In the genomic region with DNA sequence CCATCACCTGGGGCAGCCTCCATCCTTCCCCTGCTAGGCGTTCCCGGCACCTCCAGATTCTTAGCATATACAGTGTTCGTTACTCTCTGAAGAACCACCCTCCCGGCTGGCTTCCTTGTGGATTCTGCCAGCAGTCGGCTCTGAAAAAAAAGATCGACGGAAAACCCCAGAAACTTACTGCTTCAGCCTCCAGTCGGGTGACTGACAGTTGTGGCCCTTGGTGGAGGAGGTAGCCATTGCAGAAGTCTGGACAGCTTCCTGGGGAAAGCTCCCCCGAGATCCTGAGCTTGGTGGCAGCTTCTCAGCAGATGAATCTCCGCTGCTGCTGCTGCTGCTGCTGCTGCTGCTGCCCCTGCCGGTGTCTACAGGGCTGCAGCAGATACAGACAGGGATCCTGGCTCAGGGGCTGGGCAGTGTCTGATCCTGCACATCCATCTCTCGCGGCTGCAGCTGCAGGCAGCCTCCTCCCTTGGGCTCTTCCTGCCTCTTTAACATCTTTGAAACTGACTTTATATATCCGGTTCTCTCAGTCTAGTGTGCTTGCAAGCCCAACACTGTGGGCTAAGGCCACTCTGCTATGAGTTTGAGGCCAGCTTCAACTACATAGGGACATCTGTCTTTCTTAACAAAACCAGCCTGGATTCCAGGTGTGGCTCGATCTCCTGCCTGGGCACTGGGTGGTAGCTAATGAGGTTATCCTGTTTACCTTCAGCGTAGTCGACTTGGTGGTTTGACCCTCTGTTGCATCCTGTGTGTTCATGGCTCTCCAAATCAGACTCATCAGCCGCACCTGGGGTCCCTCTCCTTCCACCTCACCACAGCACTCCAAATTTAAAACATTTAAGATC, we compare ENCODE assay signal across 9 mouse cellular contexts. TPM values are rescaled to one million over a fixed set of nuclear protein-coding genes. Genes with fewer than 3 reads are reported as not detected.
A peak's percentile ranks its signal among the peaks of the same experiment; 100 is the strongest.
DNase-seq lines count a peak whose midpoint lies in the region; ATAC-seq and TF ChIP-seq lines count a peak whose summit lies in the region.
"Had no signal": no experiment of that assay in that cellular context is flagged by ENCODE, and none has a peak within 500 bp of the region (broad histone marks: within the 10 kb centered on the region; RNA-seq: fewer than 3 reads in every experiment).

No protein-coding gene starts in this region.

- H3K4me1 ChIP-seq in intestine, embryonic 14.5 days (replicated peaks; ENCODE audit: control insufficient read depth, insufficient read depth, low read length): peaks cover 34% of the 10 kb centered on the region; the same call in 1 of the 2 replicates
- H3K4me1 ChIP-seq in intestine, embryonic 16.5 days (ENCODE audit: control insufficient read depth, insufficient read depth, low read length): peaks cover 25% of the 10 kb centered on the region
- H3K4me1 ChIP-seq in neural tube, embryonic 13.5 days (replicated peaks): peaks cover 44% of the 10 kb centered on the region

- H3K4me2 ChIP-seq in intestine, embryonic 14.5 days (ENCODE audit: low read length): peak overlapping the region; percentile 15; the same call in 1 of the 2 replicates
- H3K4me2 ChIP-seq in intestine, embryonic 16.5 days (ENCODE audit: low read depth, low read length): no peak overlapping the region
- peak overlapping the region; percentile 17; the same call in 1 of the 2 replicates for H3K4me2 ChIP-seq in neural tube, embryonic 13.5 days

- peak; percentile 54 for DNase-seq in intestine, embryonic 14.5 days (ENCODE audit: low spot score)
- DNase-seq in brain, embryonic 14.5 days (ENCODE audit: low read depth): peak; percentile 44
- peak; percentile 73 for DNase-seq in induced T-regulatory cell, adult 2 months (ENCODE audit: low read depth)
- no peak for DNase-seq in gastrocnemius, postnatal 14 days
- DNase-seq in urinary bladder, postnatal 4 days (ENCODE audit: low spot score in 2 of 2): no peak
- DNase-seq in kidney, adult 8-10 months: no peak

- H3K9me3 ChIP-seq in intestine, embryonic 14.5 days (ENCODE audit: control insufficient read depth, low read length): no peaks in the 10 kb centered on the region
- H3K9me3 ChIP-seq in intestine, embryonic 16.5 days (ENCODE audit: control insufficient read depth, low read length): no peaks in the 10 kb centered on the region
- no peaks in the 10 kb centered on the region for H3K9me3 ChIP-seq in neural tube, embryonic 13.5 days

- no peaks in the 10 kb centered on the region for H3K27me3 ChIP-seq in intestine, embryonic 14.5 days (replicated peaks; ENCODE audit: control insufficient read depth, insufficient read depth, low read length)
- no peaks in the 10 kb centered on the region for H3K27me3 ChIP-seq in intestine, embryonic 16.5 days (replicated peaks; ENCODE audit: control insufficient read depth, insufficient read depth, low read length)
- H3K27me3 ChIP-seq in neural tube, embryonic 13.5 days: no peaks in the 10 kb centered on the region; the same call in 1 of the 2 replicates

- WGBS in intestine, embryonic 14.5 days: 21% methylated on average over 18 of the region's 18 CpGs
- 20% methylated on average over 18 of the region's 18 CpGs for WGBS in intestine, embryonic 16.5 days
- WGBS in neural tube, embryonic 13.5 days: 18% methylated on average over 18 of the region's 18 CpGs

- H3K36me3 ChIP-seq in intestine, embryonic 14.5 days (ENCODE audit: control insufficient read depth, insufficient read depth, low read length): no peaks in the 10 kb centered on the region
- no peaks in the 10 kb centered on the region for H3K36me3 ChIP-seq in intestine, embryonic 16.5 days (ENCODE audit: control insufficient read depth, insufficient read depth, low read length)
- no peaks in the 10 kb centered on the region for H3K36me3 ChIP-seq in neural tube, embryonic 13.5 days

- H3K27ac ChIP-seq in intestine, embryonic 14.5 days (ENCODE audit: low read depth): peak overlapping the region; percentile 23
- no peak overlapping the region; the same call in 1 of the 2 replicates for H3K27ac ChIP-seq in intestine, embryonic 16.5 days (ENCODE audit: low read length)
- peak overlapping the region; percentile 46; the same call in 1 of the 2 replicates for H3K27ac ChIP-seq in neural tube, embryonic 13.5 days (replicated peaks)

- no peak overlapping the region for H3K9ac ChIP-seq in intestine, embryonic 14.5 days (ENCODE audit: low read length)
- H3K9ac ChIP-seq in intestine, embryonic 16.5 days (ENCODE audit: low read depth, low read length): no peak overlapping the region
- peak overlapping the region; percentile 52; the same call in 1 of the 2 replicates for H3K9ac ChIP-seq in neural tube, embryonic 13.5 days

- no peak for TF ChIP-seq POLR2A in brain, embryonic 14.5 days (IDR thresholded peaks at IDR 0.05; ENCODE audit: borderline replicate concordance, extremely low read depth, insufficient read depth, insufficient read length, poor library complexity, severe bottlenecking)

- H3K4me3 ChIP-seq in intestine, embryonic 14.5 days (ENCODE audit: low read depth, low read length): no peak overlapping the region
- no peak overlapping the region for H3K4me3 ChIP-seq in intestine, embryonic 16.5 days (ENCODE audit: low read length)
- peak overlapping the region; percentile 8 for H3K4me3 ChIP-seq in neural tube, embryonic 13.5 days

- no peak; the same call in 1 of the 2 replicates for TF ChIP-seq CTCF in brain, embryonic 14.5 days (IDR thresholded peaks at IDR 0.05; ENCODE audit: borderline replicate concordance, extremely low read depth, insufficient read depth, insufficient read length)

- intact Hi-C loops in gastrocnemius, postnatal 14 days (cut with DNase I; ENCODE audit: low total_unique reads): no loop called here

- no peak for ATAC-seq in intestine, embryonic 14.5 days (replicated peaks; ENCODE audit: low FRiP score, low TSS enrichment, low read depth)
- ATAC-seq in intestine, embryonic 16.5 days: no peak
- no peak for ATAC-seq in neural tube, embryonic 13.5 days (ENCODE audit: low read depth)

RNA-seq across cellular contexts. Expression of gene Brd2, which starts 6.7 kb away (rescaled TPM):
- polyA plus RNA-seq in intestine, embryonic 14.5 days (2014; fragmentation: Nextera tagmentation; extraction: Ambion mirVana): 124 and 144 TPM in 2 replicates
- polyA plus RNA-seq in intestine, embryonic 16.5 days (2015; fragmentation: Nextera tagmentation; extraction: Ambion mirVana): 72.3 and 73.0 TPM in 2 replicates
- polyA plus RNA-seq in brain, embryonic 14.5 days (2012; rRNA removed): 186 and 256 TPM in 2 replicates
- 137 and 167 TPM in 2 replicates for polyA plus RNA-seq in neural tube, embryonic 13.5 days (2015; fragmentation: Nextera tagmentation; extraction: Ambion mirVana)
- total RNA-seq in gastrocnemius, postnatal 14 days (2021): 10 to 100 TPM; 75.2 to 75.5 TPM

RNA-seq across cellular contexts. Expression of gene H2-DMa, which starts 9.8 kb away (rescaled TPM):
- 11.0 and 13.5 TPM in 2 replicates for polyA plus RNA-seq in intestine, embryonic 14.5 days (2014; fragmentation: Nextera tagmentation; extraction: Ambion mirVana)
- 13.4 and 15.3 TPM in 2 replicates for polyA plus RNA-seq in intestine, embryonic 16.5 days (2015; fragmentation: Nextera tagmentation; extraction: Ambion mirVana)
- polyA plus RNA-seq in brain, embryonic 14.5 days (2012; rRNA removed): 12.0 and 16.4 TPM in 2 replicates
- polyA plus RNA-seq in neural tube, embryonic 13.5 days (2015; fragmentation: Nextera tagmentation; extraction: Ambion mirVana): 16.0 and 17.7 TPM in 2 replicates
- 1 to 10 TPM; 2.3 to 3.6 TPM for total RNA-seq in gastrocnemius, postnatal 14 days (2021)

RNA-seq across cellular contexts. Expression of gene H2-DMb2, which starts 13.9 kb away (rescaled TPM):
- 0.15 and 0.42 TPM in 2 replicates for polyA plus RNA-seq in intestine, embryonic 14.5 days (2014; fragmentation: Nextera tagmentation; extraction: Ambion mirVana)
- polyA plus RNA-seq in intestine, embryonic 16.5 days (2015; fragmentation: Nextera tagmentation; extraction: Ambion mirVana): 0.87 and 0.99 TPM in 2 replicates
- polyA plus RNA-seq in brain, embryonic 14.5 days (2012; rRNA removed): 0.18 and 0.40 TPM in 2 replicates
- not detected in 2 replicates for polyA plus RNA-seq in neural tube, embryonic 13.5 days (2015; fragmentation: Nextera tagmentation; extraction: Ambion mirVana)
- under 1 TPM; 0.45 to 0.47 TPM for total RNA-seq in gastrocnemius, postnatal 14 days (2021)

RNA-seq across cellular contexts. Expression of gene H2-DMb1, which starts 23.7 kb away (rescaled TPM):
- polyA plus RNA-seq in intestine, embryonic 14.5 days (2014; fragmentation: Nextera tagmentation; extraction: Ambion mirVana): 1.7 and 1.8 TPM in 2 replicates
- 3.0 and 3.6 TPM in 2 replicates for polyA plus RNA-seq in intestine, embryonic 16.5 days (2015; fragmentation: Nextera tagmentation; extraction: Ambion mirVana)
- polyA plus RNA-seq in brain, embryonic 14.5 days (2012; rRNA removed): 0.82 and 1.1 TPM in 2 replicates
- polyA plus RNA-seq in neural tube, embryonic 13.5 days (2015; fragmentation: Nextera tagmentation; extraction: Ambion mirVana): not detected in 2 replicates
- total RNA-seq in gastrocnemius, postnatal 14 days (2021): 1 to 10 TPM; 1.0 to 1.4 TPM

RNA-seq across cellular contexts. Expression of gene H2-Oa, which starts 37.0 kb away (rescaled TPM):
- polyA plus RNA-seq in intestine, embryonic 14.5 days (2014; fragmentation: Nextera tagmentation; extraction: Ambion mirVana): 0.75 and 1.1 TPM in 2 replicates
- polyA plus RNA-seq in intestine, embryonic 16.5 days (2015; fragmentation: Nextera tagmentation; extraction: Ambion mirVana): 0.62 and 0.95 TPM in 2 replicates
- 0.07 and 0.20 TPM in 2 replicates for polyA plus RNA-seq in brain, embryonic 14.5 days (2012; rRNA removed)
- 0.24 and 0.41 TPM in 2 replicates for polyA plus RNA-seq in neural tube, embryonic 13.5 days (2015; fragmentation: Nextera tagmentation; extraction: Ambion mirVana)
- not detected for total RNA-seq in gastrocnemius, postnatal 14 days (2021)
- total RNA-seq: left cerebral cortex, adult 18-20 months had no signal

Comparison
In these comparisons a context has a peak if more than half of its experiments do, and no peak if none do; other contexts are left out.
1. DNase-seq: peak in intestine, embryonic 14.5 days (single experiment), brain, embryonic 14.5 days (single experiment) and induced T-regulatory cell, adult 2 months (single experiment); none in gastrocnemius, postnatal 14 days (single experiment), urinary bladder, postnatal 4 days (0 of 2) and kidney, adult 8-10 months (0 of 2).